Mouse (Mus musculus): ENCODE measurements around the gene Unc5cl.

GRCm38 (mm10) chr17:48479952-48480351 is 25.3 kb downstream of the Unc5cl start:
- TF ChIP-seq GATA1 (IDR thresholded peaks at IDR 0.05; ENCODE audit: low read length) (no peak), TAL1 (IDR thresholded peaks at IDR 0.05; ENCODE audit: low read length) (no peak)

Data from erythroblast, embryonic 14.5 days (primary cell).